ENCODE assay signal across 8 mouse cellular contexts in genomic region chr14:61046091-61046681, GRCm38 (mm10). TPM values are rescaled to one million over a fixed set of nuclear protein-coding genes. Genes with fewer than 3 reads are reported as not detected.
DNase-seq lines count a peak whose midpoint lies in the region; ATAC-seq and TF ChIP-seq lines count a peak whose summit lies in the region.

TSS of gene Tnfrsf19 (minus strand) at chr14:61046490.

- H3K27me3 ChIP-seq in E14TG2a.4 (ENCODE audit: insufficient read depth, low read length): peaks cover 37% of the 10 kb centered on the region
- no peaks in the 10 kb centered on the region for H3K27me3 ChIP-seq in forebrain, embryonic 16.5 days (replicated peaks; ENCODE audit: control insufficient read depth, insufficient read depth, low read length)
- no peaks in the 10 kb centered on the region for H3K27me3 ChIP-seq in lung, embryonic 15.5 days

- under 1% methylated on average over 38 of the region's 38 CpGs for WGBS in forebrain, embryonic 16.5 days
- WGBS in lung, embryonic 15.5 days: under 1% methylated on average over 38 of the region's 38 CpGs

- H3K9me3 ChIP-seq in E14TG2a.4 (ENCODE audit: low read length): peaks cover 5% of the 10 kb centered on the region; the same call in 1 of the 2 replicates
- no peaks in the 10 kb centered on the region for H3K9me3 ChIP-seq in forebrain, embryonic 16.5 days (ENCODE audit: control insufficient read depth, low read length)
- H3K9me3 ChIP-seq in lung, embryonic 15.5 days: no peaks in the 10 kb centered on the region

- H3K4me1 ChIP-seq in E14TG2a.4 (replicated peaks; ENCODE audit: low read depth, low read length): peaks cover 45% of the 10 kb centered on the region
- peaks cover 36% of the 10 kb centered on the region for H3K4me1 ChIP-seq in forebrain, embryonic 16.5 days (replicated peaks; ENCODE audit: control insufficient read depth, insufficient read depth, low read length)
- peaks cover 49% of the 10 kb centered on the region for H3K4me1 ChIP-seq in lung, embryonic 15.5 days

- ATAC-seq in forebrain, embryonic 16.5 days: peak; percentile 97
- peak; percentile 90 for ATAC-seq in lung, embryonic 15.5 days (ENCODE audit: borderline replicate concordance, extremely low read depth, low FRiP score, low TSS enrichment)

- peak; percentile 31 for DNase-seq in cerebellum, adult 11 months
- DNase-seq in heart, postnatal 14 days: peak; percentile 65 to 78
- DNase-seq in layer of hippocampus, adult 9-11 months: peak; percentile 82
- peak; percentile 67 for DNase-seq in ovary, postnatal 36 days (ENCODE audit: low spot score)
- peak; percentile 76 to 81 for DNase-seq in thymus, postnatal 10 days (ENCODE audit: low spot score in 2 of 2)

- H3K9ac ChIP-seq in forebrain, embryonic 16.5 days (replicated peaks; ENCODE audit: low read depth, low read length): peak within 1 kb of the TSS; percentile 73
- H3K9ac ChIP-seq in lung, embryonic 15.5 days: peak within 1 kb of the TSS; percentile 59

- H3K4me3 ChIP-seq in E14TG2a.4 (replicated peaks; ENCODE audit: low read length): peak within 1 kb of the TSS; percentile 74
- H3K4me3 ChIP-seq in forebrain, embryonic 16.5 days (replicated peaks; ENCODE audit: low read length): peak within 1 kb of the TSS; percentile 55
- H3K4me3 ChIP-seq in lung, embryonic 15.5 days: peak within 1 kb of the TSS; percentile 57

- H3K36me3 ChIP-seq in E14TG2a.4 (ENCODE audit: insufficient read depth, low read length): no peaks in the 10 kb centered on the region
- no peaks in the 10 kb centered on the region for H3K36me3 ChIP-seq in forebrain, embryonic 16.5 days (ENCODE audit: control insufficient read depth, insufficient read depth)
- no peaks in the 10 kb centered on the region for H3K36me3 ChIP-seq in lung, embryonic 15.5 days

- intact Hi-C loops in heart, postnatal 14 days (cut with DNase I): no loop called here

- peak within 1 kb of the TSS; percentile 82 for H3K27ac ChIP-seq in forebrain, embryonic 16.5 days (ENCODE audit: low read length)
- H3K27ac ChIP-seq in lung, embryonic 15.5 days: peak within 1 kb of the TSS; percentile 92

- TF ChIP-seq CTCF in E14TG2a.4 (conservative IDR thresholded peaks at IDR 0.05; ENCODE audit: low read length): no peak

- peak within 1 kb of the TSS; percentile 79 for H3K4me2 ChIP-seq in forebrain, embryonic 16.5 days (ENCODE audit: low read length)
- peak within 1 kb of the TSS; percentile 88 for H3K4me2 ChIP-seq in lung, embryonic 15.5 days

RNA-seq across cellular contexts. Expression of gene Tnfrsf19, which starts in this region (rescaled TPM):
- 49.1 and 56.3 TPM in 2 replicates for polyA plus RNA-seq in forebrain, embryonic 16.5 days (2015; fragmentation: Nextera tagmentation; extraction: Ambion mirVana)
- total RNA-seq in heart, postnatal 14 days (2021): 1 to 10 TPM; 2.2 to 3.2 TPM
- polyA plus RNA-seq in lung, embryonic 15.5 days (2015; fragmentation: Nextera tagmentation; extraction: Ambion mirVana): 96.5 and 105 TPM in 2 replicates

Comparison
In these comparisons a context has a peak if more than half of its experiments do, and no peak if none do; other contexts are left out.
1. Peak in every context shown above with its lines: DNase-seq, ATAC-seq, H3K4me3 ChIP-seq and H3K27ac ChIP-seq.
2. DNase-seq: peak in every context shown above with its lines; median percentile 82 in layer of hippocampus, adult 9-11 months; 78 in thymus, postnatal 10 days; 72 in heart, postnatal 14 days; 67 in ovary, postnatal 36 days; 31 in cerebellum, adult 11 months.